11 mouse cellular contexts compared by ENCODE assay signal in genomic region chr2:6098924-6099323, GRCm38 (mm10). TPM values are rescaled to one million over a fixed set of nuclear protein-coding genes. Genes with fewer than 3 reads are reported as not detected.
A peak's percentile ranks its signal among the peaks of the same experiment; 100 is the strongest.
DNase-seq lines count a peak whose midpoint lies in the region; ATAC-seq lines count a peak whose summit lies in the region.
"Had no signal": no experiment of that assay in that cellular context is flagged by ENCODE, and none has a peak within 500 bp of the region (broad histone marks: within the 10 kb centered on the region; RNA-seq: fewer than 3 reads in every experiment).

No protein-coding gene starts in this region.

- peaks cover 56% of the 10 kb centered on the region for H3K27me3 ChIP-seq in limb, embryonic 10.5 days (ENCODE audit: low read depth, poor library complexity, severe bottlenecking)
- 0 out of 2 replicates have a peak, but pooled peaks cover 7% of the 10 kb centered on the region for H3K27me3 ChIP-seq in stomach, embryonic 15.5 days (replicated peaks)
- peaks cover 13% of the 10 kb centered on the region; the same call in 1 of the 2 replicates for H3K27me3 ChIP-seq in midbrain, embryonic 15.5 days (replicated peaks)

- no peak overlapping the region for H3K4me3 ChIP-seq in limb, embryonic 10.5 days
- no peak overlapping the region for H3K4me3 ChIP-seq in stomach, embryonic 15.5 days (replicated peaks)
- no peak overlapping the region for H3K4me3 ChIP-seq in midbrain, embryonic 15.5 days
- H3K4me3 ChIP-seq: liver, embryonic 12.5 days; neural tube, embryonic 13.5 days had no signal

- no peak overlapping the region for H3K27ac ChIP-seq in limb, embryonic 10.5 days
- H3K27ac ChIP-seq in stomach, embryonic 15.5 days: peak overlapping the region; percentile 71
- H3K27ac ChIP-seq in midbrain, embryonic 15.5 days: no peak overlapping the region
- H3K27ac ChIP-seq: liver, embryonic 12.5 days; neural tube, embryonic 13.5 days had no signal

- H3K9me3 ChIP-seq in limb, embryonic 10.5 days (replicated peaks): no peaks in the 10 kb centered on the region
- no peaks in the 10 kb centered on the region for H3K9me3 ChIP-seq in stomach, embryonic 15.5 days
- no peaks in the 10 kb centered on the region for H3K9me3 ChIP-seq in midbrain, embryonic 15.5 days
- H3K9me3 ChIP-seq: liver, embryonic 12.5 days; neural tube, embryonic 13.5 days had no signal

- ATAC-seq in stomach, embryonic 15.5 days (ENCODE audit: insufficient read depth, low FRiP score, low read depth): peak; percentile 69
- no peak for ATAC-seq in midbrain, embryonic 15.5 days (replicated peaks)
- ATAC-seq: liver, embryonic 12.5 days had no signal

- no peaks in the 10 kb centered on the region for H3K36me3 ChIP-seq in limb, embryonic 10.5 days
- H3K36me3 ChIP-seq in stomach, embryonic 15.5 days: no peaks in the 10 kb centered on the region
- no peaks in the 10 kb centered on the region for H3K36me3 ChIP-seq in midbrain, embryonic 15.5 days (replicated peaks)
- H3K36me3 ChIP-seq: liver, embryonic 12.5 days; neural tube, embryonic 13.5 days had no signal

- peak overlapping the region; percentile 6; the same call in 1 of the 2 replicates for H3K4me2 ChIP-seq in stomach, embryonic 15.5 days
- H3K4me2 ChIP-seq in midbrain, embryonic 15.5 days: no peak overlapping the region
- H3K4me2 ChIP-seq: liver, embryonic 12.5 days; neural tube, embryonic 13.5 days had no signal

- intact Hi-C loops in left cerebral cortex, postnatal 36 days (cut with DNase I): no loop called here

- peaks cover 30% of the 10 kb centered on the region for H3K4me1 ChIP-seq in limb, embryonic 10.5 days
- H3K4me1 ChIP-seq in stomach, embryonic 15.5 days: peaks cover 11% of the 10 kb centered on the region
- H3K4me1 ChIP-seq in midbrain, embryonic 15.5 days: peaks cover 11% of the 10 kb centered on the region

- peak; percentile 26 for DNase-seq in kidney, postnatal 14 days
- no peak for DNase-seq in kidney, postnatal 25 days
- DNase-seq in heart, adult 18-20 months: peak; percentile 62 to 81
- DNase-seq in limb, embryonic 10.5 days (ENCODE audit: low spot score): peak; percentile 51
- DNase-seq in left cerebral cortex, postnatal 36 days (ENCODE audit: low spot score in 2 of 2): no peak
- no peak for DNase-seq in cerebellum, adult 9-10 months
- DNase-seq: thymus, adult 2 months had no signal

- no peak overlapping the region for H3K9ac ChIP-seq in stomach, embryonic 15.5 days
- no peak overlapping the region for H3K9ac ChIP-seq in midbrain, embryonic 15.5 days
- H3K9ac ChIP-seq: liver, embryonic 12.5 days; neural tube, embryonic 13.5 days had no signal

- 17% methylated on average over 6 of the region's 6 CpGs for WGBS in limb, embryonic 10.5 days
- WGBS in stomach, embryonic 15.5 days: 28% methylated on average over 6 of the region's 6 CpGs
- 43% methylated on average over 6 of the region's 6 CpGs for WGBS in midbrain, embryonic 15.5 days

RNA-seq across cellular contexts. Expression of gene Proser2, which starts 31.1 kb away (rescaled TPM):
- 10 to 100 TPM; 20.2 to 24.3 TPM for total RNA-seq in heart, adult 18-20 months (2021)
- polyA plus RNA-seq in limb, embryonic 10.5 days (2016; fragmentation: Nextera tagmentation; extraction: Ambion mirVana): 4.2 and 5.1 TPM in 2 replicates
- polyA plus RNA-seq in stomach, embryonic 15.5 days (2015; fragmentation: Nextera tagmentation; extraction: Ambion mirVana): 29.0 and 32.8 TPM in 2 replicates
- total RNA-seq in left cerebral cortex, postnatal 36 days (2021): 1 to 10 TPM; 3.1 to 3.4 TPM
- 6.3 and 6.8 TPM in 2 replicates for polyA plus RNA-seq in midbrain, embryonic 15.5 days (2015; fragmentation: Nextera tagmentation; extraction: Ambion mirVana)

Comparison
In these comparisons a context has a peak if more than half of its experiments do, and no peak if none do; other contexts are left out.
1. DNase-seq: peak in kidney, postnatal 14 days (single experiment), heart, adult 18-20 months (2 of 2) and limb, embryonic 10.5 days (single experiment); none in kidney, postnatal 25 days (0 of 2), left cerebral cortex, postnatal 36 days (0 of 2) and cerebellum, adult 9-10 months (single experiment).